Mouse (Mus musculus) layer of hippocampus, adult 9-10 months (tissue): ENCODE measurements around the gene Cmtm5.
"Not testable (repeated sequence)": the region's sequence is repeated elsewhere in the genome, so short reads cannot be mapped to it uniquely, and the experiment has no call there.

Experiments used
- DNase-seq: peaks from one replicate; pipeline ENCODE4 v3.0.0; 2022; ENCODE audit warnings: low spot score

Gene Cmtm5

GRCm38 (mm10) chr14:54959197-54959596 is 23.1 kb downstream of the Cmtm5 start:
- no peak for DNase-seq

- DNase-seq: not testable (repeated sequence)
These were observed 24.0 kb downstream of the Cmtm5 start for GRCm38 (mm10) chr14:54959853-54960613.

GRCm38 (mm10) chr14:54960769-54961168 is 24.7 kb downstream of the Cmtm5 start:
- DNase-seq: peak; percentile 12

GRCm38 (mm10) chr14:54961487-54961886 is 25.4 kb downstream of the Cmtm5 start:
- DNase-seq: no peak

- no peak for DNase-seq
These were observed 26.7 kb downstream of the Cmtm5 start for GRCm38 (mm10) chr14:54962714-54963113.

- no peak for DNase-seq
These were observed 27.7 kb downstream of the Cmtm5 start for GRCm38 (mm10) chr14:54963727-54964126.

GRCm38 (mm10) chr14:54965044-54965443 is 29.0 kb downstream of the Cmtm5 start:
- DNase-seq: no peak

GRCm38 (mm10) chr14:54965631-54966030 is 29.6 kb downstream of the Cmtm5 start:
- DNase-seq: no peak

GRCm38 (mm10) chr14:54966320-54966977 is 30.4 kb downstream of the Cmtm5 start, which contains the start of gene Myh6:
Gene Myh6, minus strand, starts transcription at chr14:54966927.
- no peak for DNase-seq

- no peak for DNase-seq
These were observed 31.8 kb downstream of the Cmtm5 start for GRCm38 (mm10) chr14:54967874-54968273.

GRCm38 (mm10) chr14:54968344-54968743 is 32.3 kb downstream of the Cmtm5 start:
- DNase-seq: no peak

GRCm38 (mm10) chr14:54972786-54973185 is 36.7 kb downstream of the Cmtm5 start:
- DNase-seq: not testable (repeated sequence)

GRCm38 (mm10) chr14:54974068-54974791 is 38.2 kb downstream of the Cmtm5 start:
- no peak for DNase-seq

- DNase-seq: no peak
These were observed 40.6 kb downstream of the Cmtm5 start, which contains the start of gene Gm17428 for GRCm38 (mm10) chr14:54976633-54977032. Gene Gm17428, plus strand, starts transcription at chr14:54976933.

GRCm38 (mm10) chr14:54978664-54979063 is 42.6 kb downstream of the Cmtm5 start:
- no peak for DNase-seq

GRCm38 (mm10) chr14:54981934-54982333 is 45.9 kb downstream of the Cmtm5 start:
- DNase-seq: no peak

GRCm38 (mm10) chr14:54988350-54988874 is 52.4 kb downstream of the Cmtm5 start:
- not testable (repeated sequence) for DNase-seq
